Mouse (Mus musculus): ENCODE measurements around the gene Rab1b.

Rab1b gene

GRCm38 (mm10) chr19:5071545-5072369 is 35.1 kb downstream of the Rab1b start:
- peak; percentile 88 for DNase-seq (ENCODE audit: inconsistent ontology term)

GRCm38 (mm10) chr19:5071077-5071476 is 35.8 kb downstream of the Rab1b start:
- DNase-seq (ENCODE audit: inconsistent ontology term), result no peak

- DNase-seq (ENCODE audit: inconsistent ontology term), result no peak
Observed at GRCm38 (mm10) chr19:5069978-5070377, 36.9 kb downstream of the Rab1b start.

DNA sequence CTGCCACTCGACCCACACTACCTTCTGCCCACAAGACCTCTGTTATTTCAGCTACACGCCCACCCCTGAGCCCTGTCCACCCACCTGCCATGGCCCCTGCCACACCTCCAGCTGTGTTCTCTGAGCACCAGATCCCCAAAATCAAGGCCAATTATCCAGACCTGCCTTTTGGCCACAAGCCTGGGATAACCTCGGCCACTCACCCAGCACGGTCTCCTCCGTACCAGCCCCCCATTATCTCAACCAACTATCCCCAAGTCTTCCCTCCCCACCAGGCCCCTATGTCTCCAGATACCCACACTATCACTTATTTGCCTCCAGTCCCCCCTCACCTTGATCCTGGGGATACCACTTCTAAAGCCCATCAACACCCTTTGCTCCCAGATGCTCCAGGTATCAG is 37.4 kb downstream of the Rab1b start:
- no peak for DNase-seq (ENCODE audit: inconsistent ontology term)

- DNase-seq (ENCODE audit: inconsistent ontology term), result no peak
Observed at GRCm38 (mm10) chr19:5068570-5069234, 38.2 kb downstream of the Rab1b start.

DNA sequence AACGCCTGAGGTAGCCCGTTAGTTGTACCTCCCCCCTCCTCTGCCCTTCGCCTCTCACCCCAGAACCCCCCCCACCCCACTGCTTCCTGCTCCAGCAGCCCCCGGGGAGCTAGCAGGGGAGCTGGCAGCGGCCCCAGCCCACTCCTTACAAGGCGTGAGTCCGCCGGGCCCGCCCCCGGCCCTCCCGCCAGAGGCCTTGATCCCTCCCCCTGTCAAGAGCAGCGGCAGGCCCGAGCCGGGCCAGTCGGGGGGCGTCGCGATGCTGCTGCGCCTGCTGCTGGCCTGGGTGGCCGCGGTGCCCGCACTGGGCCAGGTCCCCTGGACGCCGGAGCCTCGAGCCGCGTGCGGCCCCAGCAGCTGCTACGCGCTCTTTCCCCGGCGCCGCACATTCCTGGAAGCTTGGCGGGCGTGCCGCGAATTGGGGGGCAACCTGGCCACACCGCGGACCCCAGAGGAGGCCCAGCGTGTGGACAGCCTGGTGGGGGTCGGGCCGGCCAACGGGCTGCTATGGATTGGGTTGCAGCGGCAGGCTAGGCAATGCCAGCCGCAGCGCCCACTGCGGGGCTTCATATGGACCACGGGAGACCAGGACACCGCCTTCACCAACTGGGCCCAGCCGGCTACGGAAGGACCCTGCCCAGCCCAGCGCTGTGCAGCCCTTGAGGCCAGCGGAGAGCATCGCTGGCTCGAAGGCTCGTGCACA is 38.9 kb downstream of the Rab1b start, which contains the start of gene Cd248:
Gene Cd248, plus strand, starts transcription at position 212 of the 703 bp plus-strand sequence.
- DNase-seq (ENCODE audit: inconsistent ontology term), result peak; percentile 81

DNA sequence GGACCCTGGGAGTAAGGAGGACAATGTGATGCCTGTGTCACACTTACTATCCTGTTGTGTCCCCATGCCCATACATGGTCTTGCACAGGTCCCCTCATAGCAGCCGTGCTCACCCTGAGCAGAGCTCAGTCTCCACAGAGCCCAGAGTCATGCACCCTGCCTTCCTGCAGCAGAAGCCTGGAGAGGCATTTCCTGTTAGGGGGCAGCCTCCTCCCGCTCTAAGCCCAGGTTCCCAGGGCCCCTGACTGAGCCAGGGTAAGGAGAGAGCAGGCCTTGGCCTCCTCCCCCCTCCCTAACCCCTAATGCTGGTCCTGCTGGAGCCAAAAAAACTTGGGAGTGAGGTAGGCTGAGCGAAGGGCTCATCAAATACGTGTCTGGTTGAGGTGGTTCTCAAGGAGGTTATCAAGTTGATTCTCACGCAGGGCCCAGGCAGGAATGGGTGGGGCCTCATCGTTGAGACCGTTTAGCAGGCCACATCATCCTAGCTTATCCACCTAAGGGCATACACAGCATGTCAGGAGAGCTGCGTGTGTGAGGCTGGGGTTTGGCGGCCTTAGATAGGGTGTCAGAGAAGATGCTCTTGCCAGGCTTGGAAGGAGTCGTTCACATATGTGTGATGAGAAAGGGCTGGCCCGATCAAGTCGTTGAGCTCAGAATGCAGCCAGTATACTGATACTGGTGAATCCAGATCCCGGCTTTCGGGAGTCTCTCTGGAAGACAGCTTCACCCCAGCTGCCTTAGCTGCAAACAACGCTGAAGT is 39.7 kb downstream of the Rab1b start:
- DNase-seq (ENCODE audit: inconsistent ontology term), result no peak

DNA sequence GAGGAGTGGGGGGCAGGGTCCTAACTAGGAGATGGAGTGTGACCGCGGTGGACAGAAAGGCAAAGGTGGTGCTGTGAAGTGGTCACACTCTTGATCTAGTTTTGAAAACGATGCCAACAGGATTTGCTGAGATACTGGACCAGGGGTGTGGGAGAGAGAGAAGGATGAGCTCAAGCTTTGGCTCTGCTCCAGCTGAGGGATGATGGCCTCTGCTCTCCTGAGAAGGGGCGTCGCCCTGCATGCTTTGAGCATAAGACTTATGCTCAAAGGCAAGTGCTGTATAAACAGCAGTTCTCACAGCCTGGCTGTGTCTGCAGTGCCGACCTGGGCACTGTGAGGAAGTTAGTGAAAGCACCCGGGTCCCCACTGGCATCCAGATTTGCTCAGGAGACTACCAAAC is 41.8 kb downstream of the Rab1b start:
- DNase-seq (ENCODE audit: inconsistent ontology term), result peak; percentile 24

DNA sequence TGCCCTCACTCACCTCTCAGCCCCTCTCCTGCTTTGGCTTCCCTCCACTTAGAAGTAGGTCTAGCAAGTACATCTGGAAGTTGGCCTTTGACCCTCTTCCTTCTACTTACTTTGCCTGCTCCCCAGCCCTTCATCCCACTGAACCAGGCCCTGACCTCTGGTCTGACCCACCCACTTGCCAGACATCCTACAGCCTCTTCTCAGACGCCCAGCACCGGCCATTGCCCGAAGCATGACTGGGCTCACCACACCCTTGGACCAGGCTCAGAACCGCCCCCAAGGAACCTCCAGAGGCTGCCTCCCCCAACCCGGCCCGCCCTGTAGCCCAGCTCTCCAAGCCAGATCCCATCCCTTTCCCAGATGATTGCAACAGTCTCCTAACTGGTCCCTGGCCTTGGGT is 44.4 kb downstream of the Rab1b start:
- no peak for DNase-seq (ENCODE audit: inconsistent ontology term)

DNA sequence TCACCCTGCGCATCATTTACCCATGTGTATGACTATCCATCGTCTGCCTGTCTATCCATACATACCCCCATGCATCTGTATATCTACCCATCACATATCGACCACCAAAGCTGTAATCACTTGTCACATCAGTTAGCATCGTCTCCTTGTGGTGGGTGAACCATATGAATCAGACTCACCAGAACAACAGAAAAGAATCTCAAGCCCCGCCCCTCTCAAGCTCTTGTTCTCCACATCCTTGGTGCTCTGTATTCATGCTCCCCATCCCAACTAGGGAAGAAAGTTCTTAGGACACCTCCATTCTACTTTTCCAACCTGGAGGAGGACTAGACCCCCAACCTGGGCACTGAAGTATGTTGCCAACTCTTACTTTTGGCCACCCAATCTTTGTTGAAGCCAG is 44.8 kb downstream of the Rab1b start:
- DNase-seq (ENCODE audit: inconsistent ontology term), result no peak

- DNase-seq (ENCODE audit: inconsistent ontology term), result no peak
Observed at GRCm38 (mm10) chr19:5060365-5061330, 46.2 kb downstream of the Rab1b start.

GRCm38 (mm10) chr19:5058801-5059771 is 47.8 kb downstream of the Rab1b start:
- peak; percentile 43 for DNase-seq (ENCODE audit: inconsistent ontology term)

- peak; percentile 54 for DNase-seq (ENCODE audit: inconsistent ontology term)
Observed at GRCm38 (mm10) chr19:5057876-5058775, 48.7 kb downstream of the Rab1b start.

- DNase-seq (ENCODE audit: inconsistent ontology term), result peak; percentile 40
Observed at GRCm38 (mm10) chr19:5056251-5056650, 50.6 kb downstream of the Rab1b start.

DNA sequence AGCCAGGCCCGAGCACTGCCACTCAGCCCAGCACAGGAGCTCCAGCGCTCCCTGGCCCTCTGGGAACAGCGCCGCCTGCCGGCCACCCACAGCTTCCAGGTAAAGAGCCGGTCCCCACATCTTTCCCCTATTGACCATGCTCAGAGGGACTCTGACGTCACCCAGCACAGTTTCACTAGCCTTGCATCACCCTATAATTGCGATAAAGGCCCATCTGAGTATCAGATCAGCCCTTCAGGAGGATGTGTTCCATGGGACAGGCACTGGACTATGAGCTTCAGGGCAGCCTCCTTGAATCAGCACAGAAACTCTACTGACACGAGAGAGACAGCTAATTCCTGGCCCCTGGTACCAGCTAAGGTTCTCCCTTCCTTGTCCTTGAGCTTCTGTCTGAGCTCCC is 53.0 kb downstream of the Rab1b start:
- peak; percentile 54 for DNase-seq (ENCODE audit: inconsistent ontology term)

GRCm38 (mm10) chr19:5052853-5053252 is 54.0 kb downstream of the Rab1b start:
- DNase-seq (ENCODE audit: inconsistent ontology term), result no peak

DNA sequence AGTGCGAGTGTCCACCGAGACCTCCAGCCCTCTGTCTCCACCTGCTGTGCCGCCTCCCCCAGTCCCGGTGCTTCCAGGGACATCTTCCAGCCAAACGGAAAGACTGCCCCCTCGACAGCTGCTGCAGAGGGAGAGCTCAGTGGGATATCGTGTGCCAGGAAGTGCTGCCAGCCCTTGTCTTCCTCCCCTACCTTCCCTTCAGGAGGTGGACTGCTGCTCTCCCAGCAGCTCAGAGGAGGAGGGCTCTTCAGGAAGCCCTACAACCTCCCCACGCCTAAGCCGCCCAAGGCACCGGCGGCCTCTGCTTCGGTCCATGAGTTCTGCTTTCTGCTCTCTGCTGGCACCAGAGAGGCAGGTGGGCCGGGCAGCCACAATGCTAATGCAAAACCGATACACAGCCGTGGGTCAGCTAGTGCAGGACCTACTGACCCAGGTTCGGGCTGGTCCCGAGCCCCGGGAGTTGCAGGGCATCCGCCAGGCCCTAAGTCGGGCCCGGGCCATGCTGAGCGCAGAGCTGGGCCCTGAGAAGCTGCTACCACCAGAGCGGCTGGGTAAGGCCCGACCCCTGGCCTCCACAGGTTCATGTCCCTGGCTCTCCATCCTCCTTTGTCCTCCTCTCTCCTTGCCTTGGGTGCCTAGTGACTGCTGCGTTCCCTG is 54.6 kb downstream of the Rab1b start:
- no peak for DNase-seq (ENCODE audit: inconsistent ontology term)

DNA sequence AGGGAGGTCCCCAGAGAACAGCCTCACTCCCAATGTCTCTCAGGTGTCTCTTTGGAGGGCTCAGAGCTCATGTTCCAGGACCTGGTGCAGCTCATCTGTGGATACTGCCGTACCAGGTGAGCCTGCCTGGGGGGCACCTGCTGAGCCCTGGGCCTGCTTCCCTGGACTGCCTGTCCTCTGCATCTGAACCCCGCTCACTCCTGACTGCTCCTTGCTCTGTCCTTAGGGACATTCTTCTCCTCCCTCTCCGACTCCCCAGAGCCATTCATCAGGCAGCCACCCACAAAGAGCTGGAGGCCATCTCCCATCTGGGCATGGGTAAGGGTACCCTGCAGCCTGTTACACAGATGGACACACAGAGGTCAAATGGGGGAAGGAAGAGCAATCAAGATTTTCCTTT is 55.4 kb downstream of the Rab1b start:
- peak; percentile 12 for DNase-seq (ENCODE audit: inconsistent ontology term)
